Mouse (Mus musculus) ES-E14 (cell line): ENCODE data around the gene Rps3a1.

ENCODE experiments used
- CHD2 ChIP-seq: IDR thresholded peaks from 2 replicates; pipeline ENCODE4 v1.6.1; 2014; ENCODE audit warnings: mild to moderate bottlenecking, low read depth, low read length, inconsistent platforms
- HCFC1 ChIP-seq: IDR thresholded peaks from 2 replicates; pipeline ENCODE4 v1.6.1; 2012; ENCODE audit warnings: low read length, inconsistent platforms, borderline replicate concordance; ENCODE audit not compliant: insufficient read depth
- MAFK ChIP-seq: IDR thresholded peaks from 2 replicates; pipeline ENCODE4 v1.6.1; 2014; ENCODE audit warnings: mild to moderate bottlenecking, low read depth, low read length, inconsistent platforms; ENCODE audit not compliant: insufficient read depth
- ZC3H11A ChIP-seq: IDR thresholded peaks from 2 replicates; pipeline ENCODE4 v1.6.1; 2012; ENCODE audit warnings: low read depth, mild to moderate bottlenecking, inconsistent platforms, low read length, borderline replicate concordance
- ZNF384 ChIP-seq: IDR thresholded peaks from 2 replicates; pipeline ENCODE4 v1.6.1; 2012; ENCODE audit warnings: low read depth, low read length, inconsistent platforms

DNA sequence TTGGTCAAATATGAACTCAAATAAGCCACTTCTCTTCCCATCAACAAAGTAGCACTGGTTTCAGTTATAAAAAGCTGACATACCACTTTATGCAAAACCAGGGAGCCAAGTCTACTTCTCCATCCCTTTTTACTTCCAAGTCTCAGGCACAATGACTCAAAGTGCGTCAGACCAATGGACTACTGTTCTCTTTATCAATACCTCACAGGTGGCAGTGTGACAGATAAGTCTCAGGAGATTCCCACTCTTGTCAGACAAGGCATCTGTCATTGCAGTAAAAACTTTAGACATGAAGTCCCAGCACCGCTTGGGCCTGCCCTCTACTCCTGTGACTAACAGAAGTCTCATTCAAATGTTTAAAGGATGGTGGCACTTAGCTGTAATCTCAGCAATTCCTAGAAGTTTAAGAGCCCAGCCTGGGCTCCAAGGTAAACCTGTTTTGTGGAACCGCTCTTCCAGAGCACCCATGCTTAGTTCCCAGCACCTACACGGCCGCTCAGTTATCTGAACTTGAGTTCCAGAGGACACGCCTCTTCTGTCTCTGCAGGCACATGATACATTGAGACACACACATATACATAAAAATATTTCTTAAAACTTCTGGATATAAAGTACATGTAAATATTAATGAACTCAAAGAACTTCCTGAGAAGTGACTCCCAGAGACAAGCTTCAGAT is 6.5 kb downstream of the Rps3a1 start:
- TF ChIP-seq CHD2 (no peak), MAFK (no peak), ZNF384 (no peak), ZC3H11A (no peak), HCFC1 (no peak)
